Mouse (Mus musculus) mature B cell (primary cell): ENCODE data around the gene Sdk1.

Experiments used
- in situ Hi-C: fragments of 300-500 bp; cut with MboI; formaldehyde crosslinking; loops from 2 replicates; pipeline ENCODE4 v1.14.3; 2019

Gene Sdk1

DNA sequence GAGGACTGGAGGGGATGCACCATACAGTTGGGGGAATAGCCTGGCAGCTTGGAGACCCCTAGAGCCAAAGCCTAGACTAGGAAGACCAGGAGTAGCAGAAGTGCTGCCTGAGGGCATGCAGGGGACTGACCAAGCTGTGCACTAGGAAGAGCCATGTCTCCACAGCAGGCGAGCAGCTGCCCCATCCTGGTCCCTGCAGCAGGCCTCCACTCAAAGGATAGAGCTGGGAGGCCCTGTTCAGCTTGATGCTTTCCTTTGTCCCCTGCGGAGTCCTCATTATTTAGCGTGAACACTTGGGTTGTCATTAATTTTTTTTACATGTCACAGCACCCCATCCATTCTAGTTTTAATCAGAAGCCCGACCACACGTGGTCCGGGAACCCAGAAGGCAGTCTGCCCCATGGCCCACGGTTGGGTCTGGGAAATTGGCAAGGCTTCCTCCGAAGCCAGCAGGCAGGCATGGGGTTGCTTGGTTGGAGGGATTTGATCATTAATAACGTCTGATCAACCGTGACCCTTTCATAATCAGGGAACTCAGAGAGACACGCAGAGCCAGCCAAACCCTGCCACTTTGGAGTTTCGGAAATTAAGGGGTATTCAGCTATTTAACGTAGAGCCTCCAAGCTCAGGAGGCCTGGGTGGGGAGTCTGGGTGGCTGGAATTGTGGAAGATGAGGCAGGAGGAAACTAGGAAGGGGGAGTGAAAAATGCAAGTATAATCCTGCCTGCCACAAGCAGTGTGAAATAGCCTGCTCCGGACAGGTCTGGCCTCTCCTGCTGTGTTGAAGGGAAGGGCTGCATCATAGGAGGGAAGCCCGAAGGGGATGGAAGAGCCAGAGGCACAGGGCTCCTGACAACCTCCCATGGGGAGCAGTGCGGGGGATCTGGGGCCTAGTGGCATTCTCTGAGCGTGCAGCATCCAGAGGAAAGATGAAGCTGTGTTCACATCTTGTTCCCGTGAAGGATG, 872.2 kb downstream of the Sdk1 start:
- in situ Hi-C loops, result no loop called here

DNA sequence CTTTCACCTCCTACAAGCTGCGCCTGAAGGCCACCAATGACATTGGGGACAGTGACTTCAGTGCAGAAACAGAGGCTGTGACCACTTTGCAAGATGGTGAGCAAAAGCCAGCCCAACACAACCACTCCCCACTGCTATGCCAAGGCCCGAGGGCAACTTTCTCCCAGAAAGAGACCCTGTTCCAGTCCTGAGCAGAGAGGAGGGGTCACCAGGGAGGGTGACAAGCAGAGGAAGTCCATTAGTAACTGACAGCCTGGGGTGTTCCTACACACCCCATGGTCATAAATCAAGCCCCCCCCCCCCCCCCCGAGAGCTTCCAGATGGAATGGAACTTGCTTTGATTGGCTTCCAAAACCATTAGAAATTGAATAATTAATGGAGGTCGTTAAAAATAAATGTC, 886.5 kb downstream of the Sdk1 start:
- in situ Hi-C loops, result no loop called here

DNA sequence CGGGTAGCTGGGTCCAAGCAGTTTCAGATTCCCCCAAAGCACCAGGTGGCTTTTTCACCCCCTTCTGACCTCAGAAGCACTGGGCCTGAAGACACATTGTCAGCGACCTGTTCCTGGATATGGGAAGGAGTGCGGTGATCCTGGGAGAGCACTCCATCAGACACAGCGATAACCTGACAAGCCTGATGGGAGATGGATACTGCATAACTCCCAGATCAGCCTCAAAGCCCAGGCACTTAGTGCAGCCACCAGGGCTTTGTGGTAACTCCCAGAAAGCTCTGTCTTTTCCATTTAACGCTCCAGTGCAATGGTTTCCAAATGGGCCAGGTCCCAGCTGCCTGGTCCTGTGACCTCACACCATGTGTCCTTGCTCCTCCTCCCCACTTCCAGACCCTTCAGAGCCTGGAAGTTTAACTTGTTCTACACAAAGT, 886.9 kb downstream of the Sdk1 start:
- in situ Hi-C loops, result no loop called here

DNA sequence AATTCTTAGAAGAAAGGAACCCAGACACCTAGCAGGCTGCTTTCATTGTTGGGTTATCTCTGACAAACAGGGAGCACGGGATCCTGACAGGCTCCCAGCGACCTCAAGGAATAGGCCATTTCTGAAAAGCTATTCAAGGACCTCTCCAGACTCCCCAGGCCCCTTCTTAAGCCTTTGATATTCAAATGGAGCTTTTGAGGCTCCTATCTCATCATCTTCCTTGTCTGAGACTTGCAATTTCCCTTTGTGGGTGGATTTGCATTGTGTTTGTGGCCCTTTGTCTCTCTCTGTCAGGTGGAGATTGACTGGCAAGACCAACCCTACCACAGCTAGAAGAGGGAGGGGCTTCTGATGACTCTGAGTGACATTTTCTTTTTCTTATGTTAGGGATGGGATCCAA, 888.7 kb downstream of the Sdk1 start:
- in situ Hi-C loops, result no loop called here

DNA sequence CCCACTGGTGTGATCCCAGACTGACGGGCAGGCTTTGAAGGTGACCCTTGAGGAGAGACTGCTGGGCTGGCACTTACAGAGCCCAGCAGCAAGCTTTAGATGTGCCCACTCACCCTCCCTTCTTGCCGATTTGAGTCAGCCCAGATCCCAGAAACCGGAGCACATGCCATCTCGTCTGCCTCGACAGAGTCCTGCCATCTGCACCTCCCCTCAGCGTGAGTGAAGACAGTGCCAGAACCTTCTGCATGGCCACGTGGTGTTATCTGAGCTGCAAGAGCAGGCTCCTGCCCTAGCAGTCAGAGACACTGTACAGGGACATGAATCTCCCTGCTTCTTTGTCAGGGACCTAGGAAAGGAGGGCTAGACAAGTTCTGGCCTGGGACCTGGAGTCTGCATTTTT, 898.7 kb downstream of the Sdk1 start:
- in situ Hi-C loops, result no loop called here

DNA sequence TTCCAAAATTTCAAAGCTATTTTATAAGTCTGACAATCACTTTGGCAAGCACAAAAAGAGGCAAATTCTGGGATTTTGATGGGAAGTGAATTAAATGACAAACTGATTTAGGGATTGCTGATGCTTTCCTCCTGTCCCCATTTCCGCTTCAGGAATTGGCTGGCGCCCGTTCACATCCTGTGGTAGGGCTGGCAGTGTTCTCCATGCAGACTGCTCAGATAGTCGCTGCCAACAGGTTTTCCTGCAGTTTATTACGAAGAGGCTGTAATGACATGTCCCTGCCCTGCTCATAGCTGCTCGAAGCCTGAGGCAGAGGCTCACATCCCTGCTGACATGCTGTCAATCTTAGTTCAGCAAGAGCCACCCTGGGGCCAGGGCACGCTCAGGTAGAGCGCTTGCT, 908.3 kb downstream of the Sdk1 start:
- in situ Hi-C loops, result no loop called here

DNA sequence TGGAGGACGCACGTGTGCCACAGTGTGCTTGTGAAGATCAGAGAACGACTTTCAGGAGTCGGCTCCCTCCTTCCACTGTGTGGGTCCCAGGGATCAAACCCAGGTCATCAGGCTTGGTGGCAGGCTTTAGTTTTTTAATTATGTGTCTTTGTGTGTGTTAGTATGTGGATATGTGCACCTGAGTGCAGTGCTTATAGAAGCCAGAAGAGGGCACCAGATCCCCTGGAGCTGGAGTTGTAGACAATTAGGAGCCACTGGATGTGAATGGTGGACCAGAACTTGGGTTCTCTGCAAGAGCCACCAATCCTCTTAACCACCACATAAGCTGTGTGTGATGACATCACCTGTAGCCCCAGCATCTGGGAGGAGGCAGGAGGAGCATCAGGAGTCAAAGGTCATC, 909.5 kb downstream of the Sdk1 start:
- in situ Hi-C loops, result no loop called here

DNA sequence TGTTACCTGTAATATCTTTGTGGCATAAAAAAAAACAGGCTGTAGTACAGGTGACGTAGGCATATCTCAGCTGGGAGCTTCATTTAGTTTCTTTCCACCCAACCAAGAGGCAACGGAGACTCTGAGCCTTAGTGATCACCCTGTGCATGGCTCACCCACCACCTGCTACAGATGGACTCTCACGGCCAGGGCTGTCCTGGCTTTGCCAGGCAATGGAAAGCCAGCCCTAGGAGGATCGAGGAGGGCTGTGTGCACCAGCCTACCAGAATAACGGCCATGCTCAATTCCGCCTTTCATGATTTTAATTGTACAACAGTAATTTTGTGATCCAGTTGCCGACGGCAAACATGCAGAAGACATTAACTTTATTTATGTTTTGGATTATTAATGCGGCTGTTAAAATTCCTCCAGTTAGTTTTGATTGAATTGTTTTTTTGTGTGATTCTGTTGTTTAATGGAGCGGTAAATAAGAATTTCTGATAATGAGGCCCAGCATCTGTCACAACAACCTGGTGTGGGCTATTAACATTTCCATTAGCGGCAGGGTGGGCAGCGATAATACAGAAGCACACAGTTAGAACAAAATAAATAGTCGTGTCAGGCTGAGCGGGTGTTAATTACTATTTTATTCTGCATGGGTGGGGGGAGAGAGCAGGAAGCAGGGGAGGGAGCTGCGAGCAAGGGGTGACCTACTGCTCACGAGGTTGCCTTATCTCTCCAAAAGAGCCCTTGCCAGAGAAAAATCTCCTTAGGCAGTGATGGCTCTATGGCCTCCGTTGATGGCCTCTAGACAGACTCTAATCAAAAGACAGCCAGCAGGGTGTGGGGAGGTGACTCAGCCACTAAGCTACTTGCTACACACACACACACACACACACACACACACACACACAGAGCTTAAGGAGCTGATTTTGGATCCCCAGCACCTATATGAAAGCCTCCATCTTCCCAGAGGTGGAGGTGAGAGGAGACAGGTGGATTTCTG, 915.9 kb downstream of the Sdk1 start:
- in situ Hi-C loops, result no loop called here

DNA sequence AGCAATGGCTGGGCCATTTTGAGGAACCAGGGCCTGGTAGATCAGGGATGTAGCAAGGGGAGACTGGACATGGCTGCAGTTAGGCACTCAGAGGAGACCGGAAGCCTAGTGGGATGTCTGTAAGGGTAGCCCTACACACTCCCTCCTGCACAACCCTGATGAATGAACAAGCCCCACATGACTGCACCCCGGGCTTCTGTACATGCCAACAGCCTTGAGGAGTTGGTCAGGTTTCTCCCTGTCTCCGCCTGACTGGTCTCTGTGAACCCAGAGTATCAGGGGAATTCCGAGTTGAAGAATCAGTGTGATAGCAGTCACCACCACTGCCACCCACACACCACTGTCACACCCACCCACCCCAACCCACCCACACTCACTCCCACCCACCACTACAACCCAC, 922.2 kb downstream of the Sdk1 start:
- in situ Hi-C loops, result no loop called here

DNA sequence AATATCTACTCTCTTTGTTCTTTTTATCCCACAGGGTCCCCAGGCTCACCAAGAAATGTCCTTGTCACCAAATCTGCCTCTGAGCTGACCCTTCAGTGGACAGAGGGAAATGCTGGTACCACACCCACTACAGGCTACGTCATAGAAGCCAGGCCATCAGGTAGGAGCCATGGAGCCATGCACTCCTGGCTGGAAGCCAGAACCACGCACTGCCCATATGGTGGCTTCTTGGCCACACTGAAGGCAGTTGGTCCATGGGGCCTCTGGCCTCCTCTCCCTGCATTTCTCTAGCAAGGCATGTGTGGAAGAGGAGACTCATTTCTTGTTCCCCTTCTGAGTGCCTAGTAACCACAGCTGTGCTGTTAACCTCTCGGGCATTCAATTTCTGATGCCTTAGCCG, 932.3 kb downstream of the Sdk1 start:
- in situ Hi-C loops, result no loop called here

DNA sequence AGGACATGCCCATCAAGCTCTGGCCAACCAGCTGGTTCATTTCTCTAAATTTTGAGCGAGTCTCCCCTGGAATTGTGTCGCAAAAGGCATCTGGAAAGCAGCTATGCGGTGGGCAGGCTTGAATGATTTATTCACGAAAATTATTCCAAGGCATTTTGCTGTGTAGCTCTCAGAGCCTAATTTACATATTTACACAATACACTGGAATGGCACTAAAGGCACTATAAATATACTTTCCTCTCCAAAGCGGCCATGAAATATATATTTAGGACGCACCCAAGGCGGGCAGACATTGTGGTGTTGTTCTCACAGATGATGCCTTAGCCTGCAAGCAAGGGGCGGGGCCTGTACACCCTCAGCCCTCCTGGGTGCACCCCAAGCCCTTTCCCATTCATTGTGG, 936.9 kb downstream of the Sdk1 start:
- in situ Hi-C loops, result no loop called here

DNA sequence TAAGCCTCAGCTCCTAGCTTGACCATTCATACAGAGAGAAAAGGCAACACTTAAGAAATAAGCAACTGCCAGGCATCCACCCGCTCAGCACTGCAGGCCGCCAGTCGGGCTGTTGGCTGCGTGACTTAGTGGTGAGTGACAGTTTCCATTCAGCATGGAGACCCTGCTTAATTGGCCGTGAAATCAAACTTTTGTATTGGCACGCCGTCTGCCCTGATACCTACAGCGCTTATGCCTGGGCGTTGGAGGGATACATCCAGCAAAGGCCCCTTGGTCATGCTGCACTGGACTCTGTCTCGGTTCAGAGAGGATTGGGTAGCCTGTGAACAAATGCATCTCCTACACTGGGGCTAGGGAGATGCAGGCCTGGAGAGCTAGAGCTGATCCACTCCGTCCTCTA, 938.0 kb downstream of the Sdk1 start:
- in situ Hi-C loops, result no loop called here

DNA sequence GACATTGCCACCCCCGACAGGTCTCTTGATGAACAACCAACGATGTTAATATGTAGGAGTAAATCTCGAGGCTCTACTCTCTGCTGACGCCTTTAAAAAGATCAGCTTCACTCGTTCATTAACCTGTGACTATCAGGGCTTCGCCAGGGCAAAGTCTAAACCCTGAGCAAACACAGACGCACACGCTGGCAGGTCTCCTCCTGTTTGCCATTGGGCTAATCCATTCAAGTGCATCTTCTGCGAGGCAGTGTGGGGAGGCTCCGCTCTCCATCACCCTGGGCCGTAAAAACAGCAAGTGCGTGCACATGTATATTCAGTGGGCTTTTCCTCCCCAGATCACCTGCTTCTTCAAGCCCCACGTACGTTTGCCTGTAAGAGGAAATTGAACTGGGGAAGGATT, 940.6 kb downstream of the Sdk1 start:
- in situ Hi-C loops, result no loop called here

DNA sequence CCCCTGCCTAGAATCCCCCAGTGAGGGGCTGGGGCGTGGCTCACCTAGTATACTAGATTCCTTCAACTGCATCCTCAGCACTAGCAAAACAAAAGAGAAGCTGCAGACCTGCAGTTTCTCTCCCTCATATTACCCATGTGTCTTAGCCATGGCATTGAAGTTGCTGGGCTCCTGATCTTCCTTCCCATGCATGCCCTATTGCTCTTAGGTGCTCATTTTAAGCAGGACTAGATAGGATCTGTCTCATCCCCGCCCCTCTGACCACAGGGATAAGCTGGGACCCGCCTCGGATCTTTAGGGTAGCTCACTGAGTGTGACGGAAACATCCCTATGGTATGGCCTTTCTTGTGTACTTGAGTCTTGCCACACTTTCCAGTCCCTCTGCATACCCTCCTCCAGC, 947.5 kb downstream of the Sdk1 start:
- in situ Hi-C loops, result no loop called here

DNA sequence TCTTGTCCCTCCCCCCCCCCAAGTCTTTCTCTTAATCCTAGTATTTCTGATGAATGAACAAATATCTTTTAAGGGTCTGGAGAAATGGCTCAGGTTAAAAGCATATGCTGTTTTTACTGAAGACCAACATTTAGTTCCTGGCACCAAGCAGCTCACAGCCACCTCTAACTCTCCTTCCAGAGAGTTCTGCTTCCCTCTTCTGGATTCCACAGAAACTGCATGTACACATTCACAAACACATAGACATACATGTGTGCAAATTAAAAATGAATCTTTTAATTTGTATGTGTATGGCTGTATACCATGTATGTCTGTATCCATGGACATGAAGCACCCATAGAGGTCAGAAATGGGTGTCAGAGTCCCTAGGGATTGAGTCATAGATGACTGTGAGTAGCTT, 968.6 kb downstream of the Sdk1 start:
- in situ Hi-C loops, result no loop called here

DNA sequence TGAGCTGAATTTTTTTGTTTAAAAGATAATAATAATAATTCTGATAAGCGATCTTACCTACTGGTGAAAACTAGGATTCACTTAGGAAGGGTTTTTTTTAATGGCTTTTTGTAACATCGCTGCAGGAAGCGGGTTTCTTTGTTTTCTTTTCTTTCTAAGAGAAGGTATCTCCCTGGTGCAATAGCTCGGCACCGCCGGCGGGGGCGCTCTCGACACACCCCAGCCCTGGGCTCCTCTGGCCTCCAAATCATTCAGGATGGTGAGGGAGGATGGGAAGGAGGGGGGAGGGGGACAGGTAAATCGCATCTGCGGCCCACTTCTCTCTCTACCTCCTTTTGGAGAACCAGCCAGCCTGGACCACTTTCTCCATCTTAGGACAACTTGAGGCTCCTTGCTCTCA, 971.0 kb downstream of the Sdk1 start:
- in situ Hi-C loops, result no loop called here

DNA sequence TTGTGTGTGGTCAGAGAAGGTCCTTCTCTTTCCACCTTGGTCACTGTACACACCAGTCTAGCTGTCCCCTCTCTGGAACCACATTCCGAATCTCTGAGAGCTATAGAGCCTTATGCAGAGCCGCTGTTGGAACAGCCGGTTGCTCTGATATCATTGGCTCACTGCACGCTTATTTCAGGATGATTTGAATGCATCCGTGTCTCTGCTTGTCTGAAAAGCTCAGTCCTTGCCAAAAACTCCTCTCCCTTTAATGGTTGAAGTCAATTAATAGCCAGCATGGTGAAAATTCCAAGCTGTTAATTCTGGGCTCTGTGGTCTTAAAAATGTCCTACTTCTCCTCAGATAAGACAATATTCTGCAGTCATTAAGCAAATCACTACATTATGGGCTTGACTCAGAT, 974.7 kb downstream of the Sdk1 start:
- in situ Hi-C loops, result no loop called here

DNA sequence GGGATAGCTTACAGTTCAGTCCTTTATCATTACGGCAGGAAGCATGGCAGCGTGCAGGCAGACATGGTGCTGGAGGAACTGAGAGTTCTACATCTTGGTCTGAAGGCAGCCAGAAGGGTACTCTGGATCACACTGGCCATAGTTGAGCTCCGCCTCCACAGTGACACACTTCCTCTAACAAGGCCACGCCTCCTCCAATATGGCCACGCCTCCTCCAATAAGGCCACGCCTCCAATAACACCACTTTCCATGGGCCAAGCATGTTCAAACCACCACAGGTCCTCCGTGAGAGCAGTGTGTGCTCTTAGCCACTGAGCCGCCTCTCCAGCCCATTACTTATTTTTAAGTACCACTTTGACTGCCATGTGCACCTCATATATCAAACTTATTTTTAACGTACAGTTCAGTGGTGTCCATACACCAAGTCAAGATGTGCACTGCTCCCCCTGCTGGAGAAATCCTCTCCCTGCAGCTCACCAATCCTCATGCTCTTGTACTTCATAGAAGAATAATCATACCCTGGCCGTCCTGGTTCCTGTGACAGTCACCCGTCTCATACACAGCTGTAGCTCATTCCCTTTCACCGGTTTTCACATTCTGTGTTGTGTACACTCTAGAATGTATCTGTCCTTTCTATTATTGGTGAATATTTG, 979.7 kb downstream of the Sdk1 start:
- in situ Hi-C loops, result no loop called here

DNA sequence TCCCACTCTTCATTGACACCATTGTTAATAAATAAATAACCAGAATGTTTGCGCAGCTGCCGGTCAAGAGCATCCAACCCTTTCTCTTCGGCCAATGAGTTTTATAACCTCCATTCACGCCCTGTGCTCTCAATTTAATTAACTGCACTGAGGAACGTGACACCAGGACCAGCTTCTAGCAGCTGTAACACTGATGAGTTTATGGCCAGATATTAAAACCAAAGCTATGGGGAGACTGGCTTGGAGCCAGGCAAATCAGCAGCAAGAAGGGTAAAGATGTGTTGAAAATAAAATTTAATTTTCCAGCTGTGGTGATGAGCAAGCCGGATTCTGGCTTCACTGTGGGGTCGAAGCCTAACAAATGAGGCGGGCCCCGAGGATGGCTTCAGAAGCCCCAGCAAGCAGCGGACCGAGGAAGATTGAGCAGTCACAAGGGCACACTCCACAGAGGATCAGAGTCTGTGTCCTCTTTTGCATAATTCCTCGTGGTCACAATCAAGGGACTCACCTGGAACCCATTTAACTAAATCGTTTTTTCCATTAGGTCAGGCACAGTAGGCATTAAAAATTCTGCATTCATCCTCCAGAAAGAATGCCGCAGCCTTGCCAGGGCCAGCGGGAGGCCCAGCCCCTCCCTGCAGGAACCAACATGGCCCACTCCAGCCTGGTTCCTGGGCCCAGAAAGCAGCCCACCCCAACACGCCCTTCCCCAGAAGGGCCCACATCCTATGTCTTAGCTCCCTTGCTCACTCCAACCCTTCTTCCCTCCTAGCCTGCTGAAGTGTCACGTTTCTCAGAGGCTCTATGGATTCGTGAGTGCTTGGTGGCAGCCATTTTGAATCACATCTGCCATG, 987.9 kb downstream of the Sdk1 start:
- in situ Hi-C loops, result no loop called here

DNA sequence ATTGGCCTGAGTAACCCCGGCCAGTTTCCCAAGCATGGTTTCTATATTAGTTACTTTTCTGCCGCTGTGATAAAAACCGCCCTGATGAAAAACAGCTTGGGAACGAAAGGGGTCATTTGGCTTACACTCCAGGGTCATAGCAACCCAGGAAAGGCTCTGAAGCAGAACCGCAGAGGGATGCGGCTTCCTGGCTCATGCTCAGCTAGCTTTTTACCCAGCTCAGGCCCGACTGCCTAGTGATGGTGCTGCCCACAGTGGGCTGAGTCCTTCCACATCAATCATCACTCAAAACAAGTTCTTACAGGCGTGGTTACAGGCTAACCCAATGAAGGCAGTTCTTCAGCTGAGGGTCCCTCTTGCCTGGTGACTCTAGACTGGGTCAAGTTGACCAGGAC, 988.5 kb downstream of the Sdk1 start:
- in situ Hi-C loops, result no loop called here

DNA sequence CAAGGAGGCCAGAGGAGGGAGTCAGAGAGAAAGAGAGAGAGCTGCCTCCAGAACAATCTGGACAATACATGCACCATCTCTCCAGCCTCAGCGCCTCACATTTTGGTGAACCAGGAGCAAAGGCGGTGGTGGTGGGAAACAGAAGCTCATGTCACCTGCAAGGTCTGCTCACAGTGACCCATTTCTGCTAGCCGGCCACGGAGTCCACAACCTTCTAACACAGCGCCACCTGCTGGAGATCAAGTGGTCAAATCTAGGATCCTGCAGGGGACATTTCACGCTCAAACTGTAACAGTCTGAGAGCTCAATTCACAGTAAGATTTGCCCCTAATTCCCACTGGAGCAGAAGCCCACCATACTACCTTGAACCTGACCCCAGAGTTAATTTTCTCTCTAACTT, 999.0 kb downstream of the Sdk1 start:
- in situ Hi-C loops, result no loop called here
